ENCODE assay signal across 8 mouse cellular contexts in the genomic region with DNA sequence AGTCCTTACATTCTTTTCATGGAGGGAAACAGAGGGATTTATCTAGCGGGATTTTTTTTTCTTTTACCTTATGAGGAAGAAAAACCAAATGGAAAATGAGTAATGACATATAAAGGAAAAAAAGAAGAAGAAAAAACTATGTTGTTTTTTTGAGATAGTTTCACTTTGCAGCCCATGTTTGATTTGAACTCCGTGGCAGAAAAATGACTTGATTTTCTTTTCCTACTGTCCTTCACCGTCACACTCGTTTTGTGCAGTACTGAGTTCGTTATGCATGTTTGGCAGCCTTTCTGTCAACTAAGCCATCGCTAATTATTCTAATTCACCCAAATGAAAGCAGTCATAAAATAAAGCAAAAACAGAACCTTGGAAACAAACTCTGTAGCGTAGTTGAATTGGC. TPM values are rescaled to one million over a fixed set of nuclear protein-coding genes. Genes with fewer than 3 reads are reported as not detected.
DNase-seq lines count a peak whose midpoint lies in the region; ATAC-seq and TF ChIP-seq lines count a peak whose summit lies in the region.

No protein-coding gene starts in this region.

- no peaks in the 10 kb centered on the region for H3K9me3 ChIP-seq in erythroblast, embryonic 14.5 days (ENCODE audit: control insufficient read depth, low read length)
- H3K9me3 ChIP-seq in forebrain, embryonic 12.5 days, result no peaks in the 10 kb centered on the region
- no peaks in the 10 kb centered on the region for H3K9me3 ChIP-seq in liver, embryonic 12.5 days (replicated peaks)

- no peak for DNase-seq in frontal cortex, adult 2 months (ENCODE audit: extremely low spot score in 1 of 2, low spot score in 1 of 2)
- no peak for DNase-seq in spleen, postnatal 10 days (ENCODE audit: low spot score in 2 of 2)
- no peak for DNase-seq in adrenal gland, postnatal 36 days

- peaks cover 36% of the 10 kb centered on the region for H3K27me3 ChIP-seq in erythroblast, embryonic 14.5 days (ENCODE audit: control insufficient read depth)
- H3K27me3 ChIP-seq in C2C12 (ENCODE audit: control insufficient read depth, insufficient read depth, insufficient read length), result no peaks in the 10 kb centered on the region
- H3K27me3 ChIP-seq in forebrain, embryonic 12.5 days, result peaks cover 32% of the 10 kb centered on the region
- peaks cover 33% of the 10 kb centered on the region for H3K27me3 ChIP-seq in liver, embryonic 12.5 days (replicated peaks)

- peak overlapping the region; percentile 97 for H3K27ac ChIP-seq in forebrain, embryonic 12.5 days
- H3K27ac ChIP-seq in liver, embryonic 12.5 days, result peak overlapping the region; percentile 86; the same call in 1 of the 2 replicates

- no peak for TF ChIP-seq CTCF in C2C12 (IDR thresholded peaks at IDR 0.05; ENCODE audit: control insufficient read depth, insufficient read depth, insufficient read length)

- WGBS in forebrain, embryonic 12.5 days, result 14% methylated on average over 7 of the region's 7 CpGs
- 15% methylated on average over 7 of the region's 7 CpGs for WGBS in liver, embryonic 12.5 days (ENCODE audit: insufficient replicate concordance)

- no peak for ATAC-seq in erythroblast, adult 5-6 weeks (replicated peaks; ENCODE audit: low FRiP score, poor library complexity, severe bottlenecking)
- no peak for ATAC-seq in forebrain, embryonic 12.5 days (ENCODE audit: low FRiP score)
- no peak for ATAC-seq in liver, embryonic 12.5 days

- H3K4me3 ChIP-seq in erythroblast, embryonic 14.5 days (replicated peaks), result peak overlapping the region; percentile 84
- peak overlapping the region; percentile 34 for H3K4me3 ChIP-seq in C2C12 (ENCODE audit: insufficient read depth, poor library complexity, severe bottlenecking)
- H3K4me3 ChIP-seq in forebrain, embryonic 12.5 days (replicated peaks), result peak overlapping the region; percentile 73
- H3K4me3 ChIP-seq in liver, embryonic 12.5 days, result peak overlapping the region; percentile 79

- H3K79me3 ChIP-seq in C2C12 (ENCODE audit: low read depth), result peaks cover 2% of the 10 kb centered on the region

- no peak overlapping the region for H3ac ChIP-seq in C2C12 (ENCODE audit: control insufficient read depth, insufficient read length, low read depth)

- H3K36me3 ChIP-seq in erythroblast, embryonic 14.5 days (ENCODE audit: control insufficient read depth), result no peaks in the 10 kb centered on the region
- H3K36me3 ChIP-seq in C2C12 (ENCODE audit: control insufficient read depth, insufficient read depth), result no peaks in the 10 kb centered on the region
- H3K36me3 ChIP-seq in forebrain, embryonic 12.5 days (replicated peaks), result no peaks in the 10 kb centered on the region
- H3K36me3 ChIP-seq in liver, embryonic 12.5 days, result no peaks in the 10 kb centered on the region

- peaks cover 14% of the 10 kb centered on the region for H3K79me2 ChIP-seq in C2C12 (ENCODE audit: control insufficient read depth, insufficient read depth)

- peak overlapping the region; percentile 80 for H3K4me2 ChIP-seq in forebrain, embryonic 12.5 days
- peak overlapping the region; percentile 87 for H3K4me2 ChIP-seq in liver, embryonic 12.5 days

- H3K4me1 ChIP-seq in erythroblast, embryonic 14.5 days (ENCODE audit: control insufficient read depth), result peaks cover 50% of the 10 kb centered on the region
- peaks cover 16% of the 10 kb centered on the region for H3K4me1 ChIP-seq in forebrain, embryonic 12.5 days
- peaks cover 44% of the 10 kb centered on the region for H3K4me1 ChIP-seq in liver, embryonic 12.5 days

- H3K9ac ChIP-seq in forebrain, embryonic 12.5 days, result peak overlapping the region; percentile 84
- H3K9ac ChIP-seq in liver, embryonic 12.5 days, result peak overlapping the region; percentile 87

TF ChIP-seq in C2C12, 6 proteins besides CTCF, POLR2A, EP300 and RAD21:
- TF ChIP-seq FOSL1 (IDR thresholded peaks at IDR 0.05; ENCODE audit: insufficient read depth, low read length, poor library complexity, severe bottlenecking), result no peak
- no peak for TF ChIP-seq CEBPB (IDR thresholded peaks at IDR 0.05; ENCODE audit: low read depth)
- no peak for TF ChIP-seq MYOG (IDR thresholded peaks at IDR 0.05; ENCODE audit: control insufficient read depth, extremely low read depth, insufficient read length)
- TF ChIP-seq MYOD1 (IDR thresholded peaks at IDR 0.05; ENCODE audit: control insufficient read depth, insufficient read length, low read depth), result no peak
- no peak for TF ChIP-seq USF1 (IDR thresholded peaks at IDR 0.05; ENCODE audit: low read depth)
- no peak for TF ChIP-seq MAX (IDR thresholded peaks at IDR 0.05)

RNA-seq across cellular contexts. Expression of a gene that starts 4.5 kb away (rescaled TPM):
- 0.03 TPM in 1 of 2 replicates, not detected in the other for polyA plus RNA-seq in erythroblast, embryonic 14.5 days (2012)
- 9.2 and 10.4 TPM in 2 replicates for total RNA-seq in erythroblast, adult 5-6 weeks (2015; ENCODE audit: low replicate concordance)
- total RNA-seq in erythroblast, adult 5-6 weeks (2017; ENCODE audit: low replicate concordance), result 6.4 and 7.8 TPM in 2 replicates
- 1.7 TPM for polyA plus RNA-seq in C2C12 (2012; fragmentation: generic; extraction: Trizol)
- polyA plus RNA-seq in forebrain, embryonic 12.5 days (2016; fragmentation: Nextera tagmentation; extraction: Ambion mirVana), result 45.5 and 46.8 TPM in 2 replicates
- 7.1 and 7.9 TPM in 2 replicates for polyA plus RNA-seq in liver, embryonic 12.5 days (2016; fragmentation: Nextera tagmentation; extraction: Ambion mirVana)
- 9.2 and 9.3 TPM in 2 replicates for polyA plus RNA-seq in frontal cortex, adult 2 months (2012; rRNA removed)
- total RNA-seq in adrenal gland, postnatal 36 days (2021), result 10 to 100 TPM; 17.1 to 21.3 TPM

RNA-seq across cellular contexts. Expression of a gene that starts 6.3 kb away (rescaled TPM):
- not detected in 2 replicates for polyA plus RNA-seq in erythroblast, embryonic 14.5 days (2012)
- not detected in 2 replicates for total RNA-seq in erythroblast, adult 5-6 weeks (2015; ENCODE audit: low replicate concordance)
- not detected in 2 replicates for total RNA-seq in erythroblast, adult 5-6 weeks (2017; ENCODE audit: low replicate concordance)
- polyA plus RNA-seq in C2C12 (2012; fragmentation: generic; extraction: Trizol), result not detected
- 0.34 TPM in 1 of 2 replicates, not detected in the other for polyA plus RNA-seq in forebrain, embryonic 12.5 days (2016; fragmentation: Nextera tagmentation; extraction: Ambion mirVana)
- 0.20 TPM in 1 of 2 replicates, not detected in the other for polyA plus RNA-seq in liver, embryonic 12.5 days (2016; fragmentation: Nextera tagmentation; extraction: Ambion mirVana)
- polyA plus RNA-seq in frontal cortex, adult 2 months (2012; rRNA removed), result not detected in 2 replicates
- total RNA-seq in adrenal gland, postnatal 36 days (2021), result not detected

Comparison
In these comparisons a context has a peak if more than half of its experiments do, and no peak if none do; other contexts are left out.
1. H3K4me3 ChIP-seq: peak in every context shown above with its lines; median percentile 84 in erythroblast, embryonic 14.5 days; 79 in liver, embryonic 12.5 days; 73 in forebrain, embryonic 12.5 days; 34 in C2C12.